Mouse (Mus musculus): ENCODE data around the gene Sema4a. TPM values are rescaled to one million over a fixed set of nuclear protein-coding genes. Genes with fewer than 3 reads are reported as not detected.

The Sema4a gene
- polyA plus RNA-seq, 1 experiment from 2014 or later = 21.5 TPM

- Histone ChIP-seq H3K9ac (replicated peaks; ENCODE audit: low read depth, low read length) (no peak overlapping the region), H3K27me3 (ENCODE audit: control insufficient read depth, insufficient read depth, low read length) (no peaks in the 10 kb centered on the region; the same call in 1 of the 2 replicates), H3K27ac (ENCODE audit: low read depth, low read length) (no peak overlapping the region), H3K36me3 (ENCODE audit: control insufficient read depth, insufficient read depth, low read length) (no peaks in the 10 kb centered on the region), H3K4me3 (ENCODE audit: low read depth, low read length) (no peak overlapping the region), H3K9me3 (ENCODE audit: control insufficient read depth, low read length) (no peaks in the 10 kb centered on the region), H3K4me2 (ENCODE audit: low read depth, low read length) (no peak overlapping the region), H3K4me1 (ENCODE audit: control insufficient read depth, insufficient read depth, low read length) (peaks cover 12% of the 10 kb centered on the region; the same call in 1 of the 2 replicates)
- ATAC-seq (ENCODE audit: low read depth) = no peak
- 78% methylated on average over 11 of the region's 11 CpGs for WGBS
Measured at GRCm38 (mm10) chr3:88493706-88494582, 33.0 kb upstream of the Sema4a start.

DNA sequence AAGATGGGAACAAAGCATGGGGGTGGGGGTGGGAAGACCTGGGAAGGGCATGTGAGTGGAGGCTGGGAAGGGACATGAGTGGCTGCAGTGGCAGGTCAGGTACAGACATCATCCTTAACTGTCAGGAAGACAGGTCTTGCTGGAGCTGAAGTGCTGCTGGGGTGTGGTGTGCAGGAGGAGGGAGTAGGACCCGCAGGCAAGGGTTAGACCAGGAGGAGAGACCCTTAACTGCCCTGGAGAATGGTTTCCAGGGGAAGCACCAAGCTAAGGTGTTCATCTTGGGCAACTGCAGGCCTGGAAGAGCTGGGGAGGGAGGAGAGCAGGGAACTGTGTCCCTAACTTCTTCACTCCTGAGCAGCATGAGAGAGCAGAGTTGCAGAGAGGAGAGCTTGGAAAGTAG, 26.4 kb upstream of the Sema4a start:
- 70% methylated on average over 1 of the region's 1 CpGs for WGBS
- no peak for ATAC-seq (ENCODE audit: low read depth)
- peaks cover 36% of the 10 kb centered on the region for H3K27me3 ChIP-seq (ENCODE audit: control insufficient read depth, insufficient read depth, low read length)

DNA sequence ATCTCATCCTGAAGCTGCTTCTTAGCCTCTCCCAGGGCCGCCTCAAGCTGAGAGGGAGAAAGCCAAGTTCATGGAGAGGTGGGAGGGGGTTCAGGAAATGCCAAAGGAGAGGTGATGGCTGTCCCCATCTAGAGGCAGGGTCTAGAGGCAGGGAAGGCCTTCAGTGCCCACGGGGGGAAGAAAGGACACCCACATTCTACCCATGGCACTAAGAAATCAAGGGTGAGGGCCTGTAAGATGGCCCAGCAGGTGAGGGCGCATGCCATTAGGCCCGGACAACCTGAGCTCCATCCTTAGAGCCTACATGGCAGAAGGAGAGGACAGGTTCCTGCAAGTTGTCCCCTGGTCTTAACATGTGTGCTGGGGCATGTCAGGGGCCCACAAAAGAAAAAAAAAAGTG, 25.9 kb upstream of the Sema4a start:
- 65% methylated on average over 4 of the region's 4 CpGs for WGBS
- Histone ChIP-seq H3K4me1 (ENCODE audit: control insufficient read depth, insufficient read depth, low read length) (no peaks in the 10 kb centered on the region), H3K9me3 (ENCODE audit: control insufficient read depth, low read length) (no peaks in the 10 kb centered on the region), H3K27ac (ENCODE audit: low read depth, low read length) (no peak overlapping the region), H3K36me3 (ENCODE audit: control insufficient read depth, insufficient read depth, low read length) (peaks cover 5% of the 10 kb centered on the region; the same call in 1 of the 2 replicates), H3K4me3 (ENCODE audit: low read depth, low read length) (no peak overlapping the region), H3K27me3 (ENCODE audit: control insufficient read depth, insufficient read depth, low read length) (peaks cover 36% of the 10 kb centered on the region), H3K4me2 (ENCODE audit: low read depth, low read length) (no peak overlapping the region), H3K9ac (replicated peaks; ENCODE audit: low read depth, low read length) (no peak overlapping the region)
- ATAC-seq (ENCODE audit: low read depth) = no peak

More for the DNA sequence above, 26.4 kb upstream of the Sema4a start:
- Histone ChIP-seq H3K9me3 (ENCODE audit: control insufficient read depth, low read length) (no peaks in the 10 kb centered on the region), H3K36me3 (ENCODE audit: control insufficient read depth, insufficient read depth, low read length) (peaks cover 5% of the 10 kb centered on the region; the same call in 1 of the 2 replicates), H3K9ac (replicated peaks; ENCODE audit: low read depth, low read length) (no peak overlapping the region), H3K4me2 (ENCODE audit: low read depth, low read length) (no peak overlapping the region), H3K27ac (ENCODE audit: low read depth, low read length) (no peak overlapping the region), H3K4me3 (ENCODE audit: low read depth, low read length) (no peak overlapping the region), H3K4me1 (ENCODE audit: control insufficient read depth, insufficient read depth, low read length) (peaks cover 2% of the 10 kb centered on the region; the same call in 1 of the 2 replicates)

DNA sequence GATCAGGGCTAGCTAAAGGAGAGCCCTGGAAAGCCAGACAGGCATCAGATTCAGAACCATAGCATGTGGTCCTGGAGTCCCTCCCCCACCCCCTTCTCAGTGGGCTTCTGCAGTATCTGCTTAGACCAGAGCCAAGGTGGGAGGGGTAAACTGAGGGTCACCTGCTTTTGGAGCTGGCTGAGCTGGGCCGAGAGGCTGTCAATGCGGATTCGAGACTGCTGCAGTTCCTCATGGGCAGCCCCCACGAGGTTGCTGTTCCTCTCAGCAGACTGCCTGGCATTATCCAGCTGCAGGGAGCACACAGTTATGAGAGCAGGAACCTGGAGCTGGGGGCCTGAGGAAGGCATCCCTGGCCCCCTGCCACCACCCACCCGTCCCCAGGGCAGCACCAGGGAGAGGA, 25.1 kb upstream of the Sema4a start:
- Histone ChIP-seq H3K27me3 (ENCODE audit: control insufficient read depth, insufficient read depth, low read length) (peaks cover 36% of the 10 kb centered on the region), H3K4me2 (ENCODE audit: low read depth, low read length) (no peak overlapping the region), H3K9ac (replicated peaks; ENCODE audit: low read depth, low read length) (no peak overlapping the region), H3K27ac (ENCODE audit: low read depth, low read length) (no peak overlapping the region), H3K4me3 (ENCODE audit: low read depth, low read length) (no peak overlapping the region), H3K36me3 (ENCODE audit: control insufficient read depth, insufficient read depth, low read length) (peaks cover 5% of the 10 kb centered on the region; the same call in 1 of the 2 replicates), H3K9me3 (ENCODE audit: control insufficient read depth, low read length) (no peaks in the 10 kb centered on the region), H3K4me1 (ENCODE audit: control insufficient read depth, insufficient read depth, low read length) (no peaks in the 10 kb centered on the region)
- WGBS = 54% methylated on average over 5 of the region's 5 CpGs
- ATAC-seq (ENCODE audit: low read depth) = no peak

GRCm38 (mm10) chr3:88484597-88485316, 23.8 kb upstream of the Sema4a start:
- no peak overlapping the region for H3K27ac ChIP-seq (ENCODE audit: low read depth, low read length)
- 13% methylated on average over 39 of the region's 39 CpGs for WGBS
- no peak overlapping the region for H3K4me3 ChIP-seq (ENCODE audit: low read depth, low read length)
- ATAC-seq (ENCODE audit: low read depth) = no peak
- H3K4me1 ChIP-seq (ENCODE audit: control insufficient read depth, insufficient read depth, low read length) = no peaks in the 10 kb centered on the region
- H3K9ac ChIP-seq (replicated peaks; ENCODE audit: low read depth, low read length) = no peak overlapping the region
- H3K9me3 ChIP-seq (ENCODE audit: control insufficient read depth, low read length) = no peaks in the 10 kb centered on the region
- peaks cover 36% of the 10 kb centered on the region for H3K27me3 ChIP-seq (ENCODE audit: control insufficient read depth, insufficient read depth, low read length)
- H3K36me3 ChIP-seq (ENCODE audit: control insufficient read depth, insufficient read depth, low read length) = peaks cover 5% of the 10 kb centered on the region; the same call in 1 of the 2 replicates
- peak overlapping the region; percentile 12; the same call in 1 of the 2 replicates for H3K4me2 ChIP-seq (ENCODE audit: low read depth, low read length)

DNA sequence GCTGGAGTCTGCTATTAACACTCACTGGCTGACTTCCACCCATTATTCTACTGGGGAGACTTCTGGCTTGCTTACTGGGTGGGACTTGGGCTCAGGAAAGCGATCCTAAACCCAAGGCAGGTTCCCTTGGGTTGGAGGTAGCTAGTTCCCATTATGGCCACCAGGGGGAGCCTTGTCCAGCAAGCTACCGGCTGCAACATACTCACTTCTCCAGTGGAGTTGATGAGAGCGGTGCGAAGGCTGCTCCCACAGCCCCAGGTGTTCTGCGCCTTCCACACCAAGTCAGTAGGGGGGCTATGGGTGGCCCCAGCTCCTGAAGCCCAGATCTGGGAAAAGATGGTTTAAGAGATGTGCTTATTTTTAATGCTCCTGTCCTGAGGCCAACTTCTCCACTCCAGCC, 22.6 kb upstream of the Sema4a start:
- Histone ChIP-seq H3K27ac (ENCODE audit: low read depth, low read length) (no peak overlapping the region), H3K36me3 (ENCODE audit: control insufficient read depth, insufficient read depth, low read length) (peaks cover 5% of the 10 kb centered on the region; the same call in 1 of the 2 replicates), H3K4me3 (ENCODE audit: low read depth, low read length) (no peak overlapping the region), H3K27me3 (ENCODE audit: control insufficient read depth, insufficient read depth, low read length) (peaks cover 36% of the 10 kb centered on the region), H3K9me3 (ENCODE audit: control insufficient read depth, low read length) (no peaks in the 10 kb centered on the region), H3K4me2 (ENCODE audit: low read depth, low read length) (no peak overlapping the region), H3K9ac (replicated peaks; ENCODE audit: low read depth, low read length) (no peak overlapping the region), H3K4me1 (ENCODE audit: control insufficient read depth, insufficient read depth, low read length) (no peaks in the 10 kb centered on the region)
- peak; percentile 64; the same call in 1 of the 2 replicates for ATAC-seq (ENCODE audit: low read depth)
- 5% methylated on average over 5 of the region's 5 CpGs for WGBS

DNA sequence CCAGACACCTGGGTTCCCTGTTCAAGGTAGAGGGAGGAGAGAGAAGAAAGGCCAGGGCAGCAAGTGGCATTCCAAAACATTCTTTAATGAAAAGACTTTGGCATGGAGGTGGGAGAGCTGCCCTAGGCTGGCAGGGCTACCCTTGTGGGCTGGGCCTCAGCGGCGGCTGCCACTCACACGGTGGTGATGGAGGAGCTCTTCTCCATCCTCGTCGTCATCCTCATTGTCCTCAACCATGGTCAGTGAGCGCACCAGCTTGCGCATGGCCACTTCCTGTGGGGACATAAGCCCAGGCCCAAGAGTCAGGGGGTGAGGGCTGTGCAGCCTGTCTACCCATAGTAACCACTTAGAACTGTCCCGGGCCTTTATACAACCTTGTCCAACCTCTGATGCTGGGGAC, 22.2 kb upstream of the Sema4a start:
- Histone ChIP-seq H3K9ac (replicated peaks; ENCODE audit: low read depth, low read length) (no peak overlapping the region), H3K36me3 (ENCODE audit: control insufficient read depth, insufficient read depth, low read length) (peaks cover 5% of the 10 kb centered on the region; the same call in 1 of the 2 replicates), H3K27me3 (ENCODE audit: control insufficient read depth, insufficient read depth, low read length) (peaks cover 36% of the 10 kb centered on the region), H3K27ac (ENCODE audit: low read depth, low read length) (no peak overlapping the region), H3K9me3 (ENCODE audit: control insufficient read depth, low read length) (no peaks in the 10 kb centered on the region), H3K4me1 (ENCODE audit: control insufficient read depth, insufficient read depth, low read length) (no peaks in the 10 kb centered on the region), H3K4me3 (ENCODE audit: low read depth, low read length) (no peak overlapping the region), H3K4me2 (ENCODE audit: low read depth, low read length) (no peak overlapping the region)
- WGBS = 77% methylated on average over 8 of the region's 8 CpGs
- ATAC-seq (ENCODE audit: low read depth) = no peak

DNA sequence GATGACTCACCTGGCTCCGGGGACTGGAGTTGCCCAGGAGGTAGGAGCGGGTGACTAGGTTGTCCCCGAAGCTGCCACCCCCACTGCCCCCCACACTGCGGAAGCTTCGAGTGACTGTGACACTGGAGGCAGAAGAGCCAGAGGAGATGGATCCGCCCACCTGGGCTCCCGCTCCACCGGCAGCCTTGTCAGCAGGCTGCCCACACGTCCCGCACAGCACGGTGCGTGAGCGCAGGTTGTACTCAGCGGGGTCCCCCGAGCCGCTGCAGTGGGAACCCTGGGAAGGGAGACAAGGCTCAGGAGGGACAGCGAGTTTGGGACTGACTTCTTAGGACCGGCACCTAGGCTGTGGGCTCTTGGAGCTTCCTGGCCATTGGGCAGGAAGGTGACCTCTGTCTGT, 21.4 kb upstream of the Sema4a start:
- no peak overlapping the region for H3K9ac ChIP-seq (replicated peaks; ENCODE audit: low read depth, low read length)
- H3K4me2 ChIP-seq (ENCODE audit: low read depth, low read length) = no peak overlapping the region
- no peaks in the 10 kb centered on the region for H3K9me3 ChIP-seq (ENCODE audit: control insufficient read depth, low read length)
- H3K27me3 ChIP-seq (ENCODE audit: control insufficient read depth, insufficient read depth, low read length) = peaks cover 36% of the 10 kb centered on the region
- 33% methylated on average over 18 of the region's 18 CpGs for WGBS
- ATAC-seq (ENCODE audit: low read depth) = no peak
- H3K36me3 ChIP-seq (ENCODE audit: control insufficient read depth, insufficient read depth, low read length) = peaks cover 5% of the 10 kb centered on the region; the same call in 1 of the 2 replicates
- no peaks in the 10 kb centered on the region for H3K4me1 ChIP-seq (ENCODE audit: control insufficient read depth, insufficient read depth, low read length)
- no peak overlapping the region for H3K27ac ChIP-seq (ENCODE audit: low read depth, low read length)
- H3K4me3 ChIP-seq (ENCODE audit: low read depth, low read length) = no peak overlapping the region

All from neural tube, embryonic 14.5 days (tissue).